Mouse (Mus musculus) B cell, adult 2 months (primary cell): ENCODE results near the gene C8g.

Source experiments
- DNase-seq, 2 experiments: peaks; one replicate each; pipeline ENCODE4 v3.0.0; 2022

The C8g gene

DNA sequence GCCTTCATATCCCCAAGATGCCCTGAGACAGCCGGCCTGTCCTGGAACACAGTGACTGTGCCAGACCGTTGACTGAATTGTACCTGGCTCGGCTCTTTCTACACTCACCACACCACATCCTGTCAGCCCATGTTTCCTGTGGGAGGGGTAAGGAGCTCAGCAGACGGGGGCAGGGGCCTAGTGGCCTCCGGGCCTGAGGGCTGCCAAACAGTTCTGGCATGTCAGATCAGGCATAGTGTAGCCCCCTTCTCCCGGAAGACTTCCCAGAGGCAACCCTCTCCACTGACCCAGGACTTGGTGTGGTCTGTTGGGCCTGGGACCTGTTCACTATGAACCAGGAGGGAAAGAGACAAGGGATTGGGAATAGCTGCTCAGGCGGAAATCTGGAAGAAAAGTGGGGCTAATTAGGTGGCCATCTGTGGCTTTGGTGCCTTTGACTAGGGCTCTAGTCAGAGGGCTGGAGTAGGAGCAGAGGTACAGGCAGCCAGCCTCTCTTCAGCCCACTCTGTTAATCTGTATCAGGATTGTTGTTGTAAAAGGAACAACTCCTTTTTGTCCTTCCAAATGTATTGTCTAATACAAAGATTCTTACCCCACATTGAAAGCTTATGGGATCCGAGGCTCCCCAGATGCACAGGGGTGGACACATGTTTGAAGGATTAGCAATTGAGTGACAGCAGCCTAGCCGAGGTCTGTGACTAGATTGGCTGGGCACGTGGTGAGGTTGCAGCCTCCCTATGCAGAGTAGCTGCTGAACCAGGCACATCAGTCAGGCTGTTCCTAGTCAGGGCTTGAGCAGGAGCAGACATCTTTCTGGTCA, 35.5 kb downstream of the C8g start:
- peak; percentile 79 to 82 for DNase-seq

DNA sequence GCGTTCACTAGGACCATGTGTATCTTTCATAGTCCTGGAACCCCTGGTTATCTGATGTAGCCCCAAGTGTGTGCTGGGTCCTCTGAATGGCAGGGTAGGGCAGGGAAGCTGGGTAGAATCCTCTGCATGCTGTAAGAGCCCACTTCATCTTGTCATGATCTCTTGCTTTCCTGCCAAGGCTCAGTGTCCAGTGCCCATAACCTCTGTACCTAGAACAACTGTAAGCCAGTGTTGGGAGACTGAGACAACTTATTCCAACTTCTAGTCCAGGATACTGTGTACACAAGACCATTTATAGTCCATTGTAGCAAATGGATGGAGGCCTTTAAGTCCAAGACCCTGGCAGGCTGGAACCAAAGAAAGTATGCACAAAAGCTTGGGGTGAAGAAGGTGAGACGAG, 36.3 kb downstream of the C8g start:
- DNase-seq, result no peak

DNA sequence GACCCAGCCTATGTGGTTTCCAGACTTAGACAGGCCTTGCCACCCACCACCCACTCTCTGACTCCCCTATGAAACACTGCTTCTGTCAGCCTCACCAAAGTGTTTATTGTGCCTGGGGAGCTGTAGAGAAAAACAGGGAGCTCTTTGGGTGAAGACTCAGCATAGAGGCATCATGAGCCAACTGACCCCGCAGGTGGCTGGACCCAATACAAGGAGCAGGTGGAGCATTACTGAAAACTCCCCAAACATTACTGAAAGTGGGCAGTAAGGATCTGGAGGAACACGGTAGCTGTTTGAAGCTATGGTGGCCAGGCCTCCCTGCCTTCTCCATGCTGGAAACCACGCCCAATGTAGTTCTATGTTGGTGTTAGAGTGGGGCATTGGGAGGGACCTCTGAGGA, 37.9 kb downstream of the C8g start:
- DNase-seq, result no peak

DNA sequence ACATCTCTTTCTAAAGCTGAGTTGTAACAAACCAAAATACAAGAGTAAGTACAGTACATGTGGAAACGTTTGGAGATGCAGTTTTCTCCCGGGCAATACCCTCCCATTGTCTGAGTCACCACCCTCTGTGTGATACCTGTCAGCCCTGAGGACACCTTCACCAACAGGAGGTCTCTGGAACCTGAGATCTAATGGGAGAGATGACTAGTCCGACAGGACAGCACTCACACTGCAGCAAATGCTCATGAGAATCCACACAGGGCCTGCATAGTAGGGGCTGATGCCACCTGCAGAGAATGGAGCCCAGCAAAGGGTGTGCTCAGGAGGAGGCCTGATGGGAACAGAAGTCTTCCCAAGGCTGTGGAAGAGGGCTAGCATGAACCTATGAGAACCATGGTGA, 40.1 kb downstream of the C8g start:
- DNase-seq, result no peak

DNA sequence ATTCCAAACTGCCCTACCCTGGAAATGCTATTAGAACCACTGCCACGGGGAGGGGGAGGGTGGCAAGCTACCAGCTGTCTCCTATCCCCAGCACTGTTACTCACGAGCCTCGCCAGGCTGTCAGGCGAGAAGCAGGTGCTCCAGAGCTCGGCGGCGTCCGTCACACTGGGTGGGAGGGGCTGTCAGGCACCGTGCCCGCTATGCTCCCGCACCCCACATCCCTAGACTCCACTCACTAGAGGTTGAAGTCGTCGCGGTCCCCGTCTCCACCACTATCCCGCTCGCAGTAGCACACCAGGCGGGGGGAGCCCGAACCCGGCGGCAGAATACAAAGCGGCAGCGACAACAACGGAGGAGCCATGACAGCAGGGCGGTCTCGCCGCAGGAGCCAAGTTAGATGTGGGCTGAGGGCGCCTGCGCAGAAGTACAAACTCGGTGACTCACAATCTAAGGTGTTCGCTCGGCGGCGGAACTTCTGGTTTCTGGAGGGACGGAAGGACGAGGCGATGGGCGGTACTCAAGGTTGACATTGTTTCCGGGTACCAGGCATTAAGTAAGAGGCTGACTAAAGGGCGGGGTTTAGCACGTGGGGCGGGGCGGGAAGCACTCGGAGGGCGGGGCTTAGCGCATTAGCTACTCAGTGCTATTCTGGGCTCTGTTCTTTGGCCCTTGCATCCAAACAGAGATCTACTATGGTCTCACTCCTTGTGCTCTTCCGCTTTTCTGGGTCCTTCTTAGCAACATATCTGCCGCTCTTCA, 40.8 kb downstream of the C8g start, which contains the start of gene Paxx:
Gene Paxx (minus strand): TSS at position 544 of the 759 bp plus-strand sequence.
- peak; percentile 92 to 94 for DNase-seq

DNA sequence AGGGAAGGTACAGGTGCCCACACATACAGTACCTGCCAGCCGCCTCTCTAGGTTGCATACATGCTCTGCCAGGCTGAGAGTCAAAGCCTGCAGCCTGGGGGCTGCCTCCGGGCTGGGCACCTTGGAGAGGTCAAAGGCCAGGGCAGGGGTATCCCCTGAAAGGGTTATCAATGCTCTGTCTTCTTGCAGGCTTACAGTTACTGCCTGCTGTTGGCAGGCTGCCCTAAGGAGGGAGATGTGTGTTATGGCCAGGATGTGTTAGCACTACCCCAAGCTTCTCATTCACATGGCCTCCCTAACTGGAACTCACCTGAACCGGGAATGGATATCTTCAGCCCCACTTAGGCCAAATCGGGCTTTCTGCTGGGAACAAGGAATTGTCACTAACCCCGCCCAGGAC, 41.4 kb downstream of the C8g start:
- no peak for DNase-seq

DNA sequence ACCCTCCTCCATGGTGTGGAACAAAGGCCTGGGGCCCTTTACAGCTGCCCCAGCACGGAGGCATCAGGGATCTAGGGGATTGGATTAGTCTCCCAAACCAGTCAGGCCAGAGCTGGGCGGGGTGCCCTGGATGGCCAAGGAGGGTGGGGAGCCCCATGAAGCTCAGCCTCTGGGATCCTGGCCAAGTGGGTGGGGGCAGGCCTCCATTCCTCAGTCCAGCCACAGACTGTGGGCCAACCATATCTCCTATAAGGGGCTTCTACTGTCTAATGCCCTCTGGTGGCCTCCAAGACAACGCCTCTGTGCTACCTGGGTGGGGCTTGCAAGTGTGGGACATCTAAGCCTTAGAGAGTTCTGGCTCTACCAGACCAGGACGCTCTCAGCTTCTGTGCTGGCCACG, 42.6 kb downstream of the C8g start:
- DNase-seq, result no peak

DNA sequence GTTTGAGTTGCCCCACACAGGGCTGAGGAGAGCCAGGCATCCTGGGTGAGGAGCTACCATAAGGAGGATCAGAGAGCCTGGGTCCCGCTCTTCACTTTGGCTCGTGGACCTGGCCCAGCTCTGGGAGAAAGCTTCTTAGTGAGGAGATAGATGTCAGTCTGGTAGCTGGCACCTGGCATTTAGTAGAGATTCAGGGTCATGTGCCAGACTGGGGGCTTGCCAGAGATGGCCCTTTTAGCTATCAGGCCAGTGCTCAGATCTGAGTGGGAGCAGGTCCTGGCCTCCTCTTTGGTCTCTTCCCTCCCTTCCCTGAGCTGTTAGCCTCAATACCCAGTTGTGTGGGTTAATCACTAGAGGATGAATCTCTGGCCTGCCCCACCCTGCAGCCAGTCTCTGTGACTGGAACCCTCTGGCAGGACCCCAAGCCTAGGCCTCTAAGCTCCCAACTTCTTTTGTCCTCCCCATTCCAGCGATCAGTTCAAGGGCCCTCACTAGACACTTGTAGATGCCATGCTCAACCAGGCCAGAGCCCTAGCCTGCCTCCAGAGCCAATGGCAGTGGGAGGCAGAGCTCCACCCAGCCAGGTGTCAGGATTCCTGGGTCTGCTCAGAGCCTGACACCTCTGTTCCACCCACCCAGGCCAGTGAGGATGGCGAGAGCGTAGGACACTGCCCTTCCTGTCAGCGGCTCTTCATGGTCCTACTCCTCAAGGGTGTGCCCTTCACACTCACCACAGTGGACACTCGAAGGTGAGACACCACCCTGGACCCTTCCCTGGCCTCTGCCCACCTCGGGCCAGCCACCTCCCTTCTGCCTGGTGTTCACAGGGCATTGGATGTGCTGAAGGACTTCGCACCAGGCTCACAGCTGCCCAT, 44.3 kb downstream of the C8g start:
- DNase-seq, result no peak

DNA sequence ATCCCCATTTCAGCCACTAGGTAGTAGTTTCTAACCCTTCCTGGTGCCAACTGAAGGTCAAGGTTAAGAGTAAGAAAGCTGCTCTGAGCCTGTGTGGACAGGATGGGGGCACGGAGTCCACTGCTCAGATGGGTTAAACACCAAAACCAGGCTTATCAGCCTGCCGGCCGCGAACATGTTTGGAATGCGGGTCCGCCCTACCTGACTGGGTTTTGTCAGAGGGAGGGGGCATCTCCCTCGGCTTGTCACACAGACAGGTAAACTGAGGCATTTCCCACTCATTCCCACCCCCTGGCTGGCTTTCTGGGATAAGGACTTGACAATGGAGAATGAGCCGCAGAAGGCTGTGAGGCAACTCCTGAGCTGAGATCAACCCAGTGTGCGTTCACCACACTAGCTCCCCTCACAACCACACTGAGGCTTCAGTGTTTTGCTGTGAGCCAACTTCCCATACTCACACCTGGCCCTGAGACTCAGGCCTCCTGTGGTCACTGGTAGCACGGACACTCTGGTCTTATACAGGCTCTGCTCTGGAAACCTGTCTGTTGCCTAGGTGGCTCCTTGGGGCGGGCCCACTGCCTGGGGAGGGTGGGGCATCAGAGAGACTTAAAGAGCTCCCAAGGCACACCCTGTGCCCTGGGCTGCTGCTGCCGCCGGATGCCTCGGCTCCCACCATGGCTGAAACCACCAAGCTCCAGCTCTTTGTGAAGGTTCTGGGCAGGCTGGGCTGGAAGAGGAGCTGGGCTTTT, 45.1 kb downstream of the C8g start, which contains the start of gene Clic3:
Gene Clic3 (plus strand): TSS at position 634 of the 749 bp plus-strand sequence.
- no peak for DNase-seq

DNA sequence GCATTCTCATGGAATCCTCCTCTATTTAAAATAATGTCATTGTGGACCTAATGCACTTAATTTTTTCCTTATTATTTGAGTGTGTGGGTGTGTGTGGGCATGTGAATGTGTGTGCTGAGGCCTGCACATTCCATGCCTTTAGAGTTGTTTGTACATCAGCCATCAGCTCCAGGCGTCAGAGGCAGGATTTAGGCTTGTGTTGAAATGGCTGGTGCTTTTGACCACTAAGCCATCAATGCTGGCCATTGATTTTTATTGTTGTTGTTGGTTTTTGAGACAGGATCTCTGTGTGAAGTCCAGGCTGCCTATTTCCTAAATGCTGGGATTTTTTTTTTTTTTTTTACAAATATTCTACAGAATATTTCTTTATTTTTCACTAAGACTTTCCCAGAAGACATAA, 48.6 kb downstream of the C8g start:
- no peak for DNase-seq

DNA sequence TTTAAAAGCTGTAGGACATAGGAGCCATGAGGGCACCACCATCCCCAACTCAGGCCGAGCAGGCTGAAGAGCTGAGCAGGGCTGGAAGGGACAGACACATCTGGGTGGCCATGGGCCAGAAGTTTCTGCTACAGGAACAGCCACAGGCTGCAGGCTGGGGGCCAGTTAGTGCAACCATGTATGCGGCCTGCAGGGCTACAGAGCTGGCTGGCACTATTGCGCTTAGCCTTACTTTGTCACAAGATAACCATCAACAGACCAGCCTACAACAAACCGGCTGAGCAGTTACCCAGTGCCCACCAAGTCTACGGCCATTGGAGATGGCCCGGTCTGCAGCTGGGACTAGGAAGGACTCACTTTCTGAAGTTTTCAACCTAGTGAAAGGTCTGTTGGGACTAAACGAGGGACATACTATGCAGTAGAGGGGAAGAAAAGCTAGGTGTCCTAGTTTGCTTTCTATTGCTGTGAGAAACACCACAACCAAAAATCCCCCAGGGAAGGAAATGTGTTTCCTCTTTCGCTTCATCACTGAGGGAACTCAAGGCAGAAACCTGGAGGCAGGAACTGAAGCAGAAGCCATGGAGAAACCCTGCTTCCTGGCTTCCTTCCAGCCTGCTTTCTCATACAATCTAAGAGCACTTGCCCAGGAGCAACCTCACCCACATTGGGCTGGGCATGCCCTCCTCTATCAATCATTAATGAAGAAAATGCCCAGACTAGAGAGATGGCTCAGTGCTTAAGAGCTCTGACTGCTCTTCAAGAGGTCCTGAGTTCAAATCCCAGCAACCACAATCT, 50.5 kb downstream of the C8g start:
- no peak for DNase-seq
